Mouse (Mus musculus): Measurements from ENCODE around the gene Rnf183. TPM values are rescaled to one million over a fixed set of nuclear protein-coding genes. Genes with fewer than 3 reads are reported as not detected.
A peak's percentile ranks its signal among the peaks of the same experiment; 100 is the strongest.

Gene Rnf183
- polyA plus RNA-seq, 1 experiment from 2014 or later, result 0.13 TPM

- H3K4me1 ChIP-seq (ENCODE audit: control insufficient read depth, insufficient read depth, low read length), result peaks cover 4% of the 10 kb centered on the region
- H3K9me3 ChIP-seq (replicated peaks; ENCODE audit: control insufficient read depth, low read length, poor library complexity, severe bottlenecking), result no peaks in the 10 kb centered on the region
- peak within 1 kb of the TSS; percentile 46 for H3K4me3 ChIP-seq (ENCODE audit: low read depth, low read length)
- H3K27ac ChIP-seq (ENCODE audit: low read length), result peak within 1 kb of the TSS; percentile 4
- H3K36me3 ChIP-seq (ENCODE audit: control insufficient read depth, insufficient read depth, low read length), result peaks cover 3% of the 10 kb centered on the region; the same call in 1 of the 2 replicates
- ATAC-seq, result peak; percentile 97
- H3K9ac ChIP-seq (ENCODE audit: low read depth, low read length), result peak within 1 kb of the TSS; percentile 64
- under 1% methylated on average over 30 of the region's 30 CpGs for WGBS
- peak within 1 kb of the TSS; percentile 49 for H3K4me2 ChIP-seq (ENCODE audit: low read length)
- no peaks in the 10 kb centered on the region for H3K27me3 ChIP-seq (ENCODE audit: control insufficient read depth, insufficient read depth, low read depth, low read length)
These were observed 35.6 kb upstream of the Rnf183 start, which contains the start of gene Wdr31 for GRCm38 (mm10) chr4:62470598-62471051. TSS of gene Wdr31 (minus strand) at chr4:62470896.

GRCm38 (mm10) chr4:62468158-62468557, 33.1 kb upstream of the Rnf183 start:
- Histone ChIP-seq H3K27me3 (ENCODE audit: control insufficient read depth, insufficient read depth, low read depth, low read length) (no peaks in the 10 kb centered on the region), H3K4me1 (ENCODE audit: control insufficient read depth, insufficient read depth, low read length) (peaks cover 4% of the 10 kb centered on the region), H3K9me3 (replicated peaks; ENCODE audit: control insufficient read depth, low read length, poor library complexity, severe bottlenecking) (no peaks in the 10 kb centered on the region), H3K36me3 (ENCODE audit: control insufficient read depth, insufficient read depth, low read length) (peaks cover 3% of the 10 kb centered on the region; the same call in 1 of the 2 replicates), H3K4me3 (ENCODE audit: low read depth, low read length) (no peak overlapping the region), H3K9ac (ENCODE audit: low read depth, low read length) (no peak overlapping the region), H3K4me2 (ENCODE audit: low read length) (no peak overlapping the region), H3K27ac (ENCODE audit: low read length) (no peak overlapping the region)
- 94% methylated on average over 1 of the region's 1 CpGs for WGBS
- no peak for ATAC-seq

GRCm38 (mm10) chr4:62463124-62463523, 28.1 kb upstream of the Rnf183 start:
- Histone ChIP-seq H3K36me3 (ENCODE audit: control insufficient read depth, insufficient read depth, low read length) (peaks cover 3% of the 10 kb centered on the region; the same call in 1 of the 2 replicates), H3K27ac (ENCODE audit: low read length) (no peak overlapping the region), H3K9ac (ENCODE audit: low read depth, low read length) (no peak overlapping the region), H3K27me3 (ENCODE audit: control insufficient read depth, insufficient read depth, low read depth, low read length) (no peaks in the 10 kb centered on the region), H3K9me3 (replicated peaks; ENCODE audit: control insufficient read depth, low read length, poor library complexity, severe bottlenecking) (no peaks in the 10 kb centered on the region), H3K4me3 (ENCODE audit: low read depth, low read length) (no peak overlapping the region), H3K4me1 (ENCODE audit: control insufficient read depth, insufficient read depth, low read length) (no peaks in the 10 kb centered on the region), H3K4me2 (ENCODE audit: low read length) (no peak overlapping the region)
- WGBS, result 84% methylated on average over 2 of the region's 2 CpGs
- ATAC-seq, result no peak

GRCm38 (mm10) chr4:62460348-62460747, 25.3 kb upstream of the Rnf183 start:
- H3K4me3 ChIP-seq (ENCODE audit: low read depth, low read length), result no peak overlapping the region
- H3K4me2 ChIP-seq (ENCODE audit: low read length), result no peak overlapping the region
- no peaks in the 10 kb centered on the region for H3K27me3 ChIP-seq (ENCODE audit: control insufficient read depth, insufficient read depth, low read depth, low read length)
- 90% methylated on average over 8 of the region's 8 CpGs for WGBS
- H3K27ac ChIP-seq (ENCODE audit: low read length), result no peak overlapping the region
- H3K9me3 ChIP-seq (replicated peaks; ENCODE audit: control insufficient read depth, low read length, poor library complexity, severe bottlenecking), result no peaks in the 10 kb centered on the region
- no peak for ATAC-seq
- no peaks in the 10 kb centered on the region for H3K4me1 ChIP-seq (ENCODE audit: control insufficient read depth, insufficient read depth, low read length)
- H3K36me3 ChIP-seq (ENCODE audit: control insufficient read depth, insufficient read depth, low read length), result peaks cover 5% of the 10 kb centered on the region; the same call in 1 of the 2 replicates
- H3K9ac ChIP-seq (ENCODE audit: low read depth, low read length), result no peak overlapping the region

- no peak for ATAC-seq
- H3K27me3 ChIP-seq (ENCODE audit: control insufficient read depth, insufficient read depth, low read depth, low read length), result no peaks in the 10 kb centered on the region
- WGBS, result 92% methylated on average over 3 of the region's 3 CpGs
- H3K4me3 ChIP-seq (ENCODE audit: low read depth, low read length), result no peak overlapping the region
- peaks cover 5% of the 10 kb centered on the region; the same call in 1 of the 2 replicates for H3K36me3 ChIP-seq (ENCODE audit: control insufficient read depth, insufficient read depth, low read length)
- H3K4me1 ChIP-seq (ENCODE audit: control insufficient read depth, insufficient read depth, low read length), result no peaks in the 10 kb centered on the region
- H3K27ac ChIP-seq (ENCODE audit: low read length), result no peak overlapping the region
- no peak overlapping the region for H3K4me2 ChIP-seq (ENCODE audit: low read length)
- no peaks in the 10 kb centered on the region for H3K9me3 ChIP-seq (replicated peaks; ENCODE audit: control insufficient read depth, low read length, poor library complexity, severe bottlenecking)
- H3K9ac ChIP-seq (ENCODE audit: low read depth, low read length), result no peak overlapping the region
These were observed 24.0 kb upstream of the Rnf183 start for GRCm38 (mm10) chr4:62459081-62459480.

- Histone ChIP-seq H3K4me1 (ENCODE audit: control insufficient read depth, insufficient read depth, low read length) (no peaks in the 10 kb centered on the region), H3K36me3 (ENCODE audit: control insufficient read depth, insufficient read depth, low read length) (0 out of 2 replicates have a peak, but pooled peaks cover 2% of the 10 kb centered on the region), H3K9me3 (replicated peaks; ENCODE audit: control insufficient read depth, low read length, poor library complexity, severe bottlenecking) (no peaks in the 10 kb centered on the region), H3K9ac (ENCODE audit: low read depth, low read length) (no peak overlapping the region), H3K27ac (ENCODE audit: low read length) (no peak overlapping the region), H3K4me2 (ENCODE audit: low read length) (no peak overlapping the region), H3K4me3 (ENCODE audit: low read depth, low read length) (no peak overlapping the region), H3K27me3 (ENCODE audit: control insufficient read depth, insufficient read depth, low read depth, low read length) (no peaks in the 10 kb centered on the region)
- 62% methylated on average over 5 of the region's 5 CpGs for WGBS
- no peak for ATAC-seq
These were observed 19.9 kb upstream of the Rnf183 start for GRCm38 (mm10) chr4:62454995-62455394.

GRCm38 (mm10) chr4:62440986-62441385, 5.9 kb upstream of the Rnf183 start:
- Histone ChIP-seq H3K9me3 (replicated peaks; ENCODE audit: control insufficient read depth, low read length, poor library complexity, severe bottlenecking) (no peaks in the 10 kb centered on the region), H3K4me2 (ENCODE audit: low read length) (no peak overlapping the region), H3K36me3 (ENCODE audit: control insufficient read depth, insufficient read depth, low read length) (no peaks in the 10 kb centered on the region), H3K27me3 (ENCODE audit: control insufficient read depth, insufficient read depth, low read depth, low read length) (no peaks in the 10 kb centered on the region), H3K9ac (ENCODE audit: low read depth, low read length) (no peak overlapping the region), H3K4me3 (ENCODE audit: low read depth, low read length) (no peak overlapping the region), H3K4me1 (ENCODE audit: control insufficient read depth, insufficient read depth, low read length) (no peaks in the 10 kb centered on the region), H3K27ac (ENCODE audit: low read length) (no peak overlapping the region)
- WGBS, result 84% methylated on average over 4 of the region's 4 CpGs
- no peak for ATAC-seq

GRCm38 (mm10) chr4:62440544-62440943, 5.5 kb upstream of the Rnf183 start:
- 75% methylated on average over 4 of the region's 4 CpGs for WGBS
- Histone ChIP-seq H3K4me2 (ENCODE audit: low read length) (no peak overlapping the region), H3K9ac (ENCODE audit: low read depth, low read length) (no peak overlapping the region), H3K4me1 (ENCODE audit: control insufficient read depth, insufficient read depth, low read length) (no peaks in the 10 kb centered on the region), H3K27ac (ENCODE audit: low read length) (no peak overlapping the region), H3K4me3 (ENCODE audit: low read depth, low read length) (no peak overlapping the region), H3K27me3 (ENCODE audit: control insufficient read depth, insufficient read depth, low read depth, low read length) (no peaks in the 10 kb centered on the region), H3K36me3 (ENCODE audit: control insufficient read depth, insufficient read depth, low read length) (no peaks in the 10 kb centered on the region), H3K9me3 (replicated peaks; ENCODE audit: control insufficient read depth, low read length, poor library complexity, severe bottlenecking) (no peaks in the 10 kb centered on the region)
- no peak for ATAC-seq

GRCm38 (mm10) chr4:62439793-62440192, 4.7 kb upstream of the Rnf183 start:
- H3K4me3 ChIP-seq (ENCODE audit: low read depth, low read length), result no peak overlapping the region
- ATAC-seq, result no peak
- no peak overlapping the region for H3K27ac ChIP-seq (ENCODE audit: low read length)
- H3K4me1 ChIP-seq (ENCODE audit: control insufficient read depth, insufficient read depth, low read length), result no peaks in the 10 kb centered on the region
- 74% methylated on average over 4 of the region's 4 CpGs for WGBS
- no peak overlapping the region for H3K9ac ChIP-seq (ENCODE audit: low read depth, low read length)
- no peaks in the 10 kb centered on the region for H3K27me3 ChIP-seq (ENCODE audit: control insufficient read depth, insufficient read depth, low read depth, low read length)
- no peak overlapping the region for H3K4me2 ChIP-seq (ENCODE audit: low read length)
- no peaks in the 10 kb centered on the region for H3K9me3 ChIP-seq (replicated peaks; ENCODE audit: control insufficient read depth, low read length, poor library complexity, severe bottlenecking)
- H3K36me3 ChIP-seq (ENCODE audit: control insufficient read depth, insufficient read depth, low read length), result no peaks in the 10 kb centered on the region
